Mouse (Mus musculus) lung, adult 2 months (tissue): ENCODE measurements around the gene Pom121. TPM values are rescaled to one million over a fixed set of nuclear protein-coding genes. Genes with fewer than 3 reads are reported as not detected.
"Not testable (repeated sequence)": the region's sequence is repeated elsewhere in the genome, so short reads cannot be mapped to it uniquely, and the experiment has no call there.

Source experiments
- DNase-seq: peaks from one replicate; pipeline ENCODE4 v3.0.0; 2022
- H3K4me1 ChIP-seq: fragments of 200-500 bp; 2 replicates; pipeline ENCODE4 v1.6.1; 2011; ENCODE audit warnings: low read length; ENCODE audit not compliant: control insufficient read depth, insufficient read depth
- H3K4me3 ChIP-seq: fragments of 200-500 bp; replicated peaks from 2 replicates; pipeline ENCODE3; 2011; ENCODE audit warnings: low read depth, mild to moderate bottlenecking, control low read depth, low read length; ENCODE audit errors: extremely low read depth
- CTCF ChIP-seq: fragments of 200-500 bp; IDR thresholded peaks from 2 replicates; pipeline ENCODE4 v1.5.1; 2011; ENCODE audit warnings: mild to moderate bottlenecking, low read length, control low read depth; ENCODE audit not compliant: insufficient read depth
- POLR2A ChIP-seq: fragments of 200-500 bp; IDR thresholded peaks from 2 replicates; pipeline ENCODE4 v1.6.1; 2011; ENCODE audit warnings: low read depth, mild to moderate bottlenecking, control low read depth, low read length, borderline replicate concordance; ENCODE audit errors: extremely low read depth
- WGBS: fragments of 180-500 bp; shearing (Covaris S2); methylation state at CpG from one replicate; pipeline ENCODE4 v1.1.7; 2018; 5-methylcytosine and 5-hydroxymethylcytosine counted together
- polyA plus RNA-seq: library from polyadenylated mRNA; depleted of rRNA; stranded (reverse); fragments of >200 nt; gene quantifications from 2 replicates; pipeline ENCODE4 v1.2.3, GENCODE M21; 2012

The Pom121 gene
- polyA plus RNA-seq, 1 experiment: 19.0 TPM

GRCm38 (mm10) chr5:135369787-135370654 is 24.3 kb downstream of the Pom121 start, which contains the start of gene Nsun5:
TSS of gene Nsun5 (plus strand) at chr5:135369953.
- under 1% methylated on average over 64 of the region's 64 CpGs for WGBS
- DNase-seq: peak; percentile 94
- Histone ChIP-seq H3K4me3 (peak within 1 kb of the TSS; percentile 74), H3K4me1 (peaks cover 3% of the 10 kb centered on the region; the same call in 1 of the 2 replicates)
- TF ChIP-seq POLR2A: peak; percentile 55; the same call in 1 of the 2 replicates
- no peak for TF ChIP-seq CTCF

GRCm38 (mm10) chr5:135369196-135369595 is 25.1 kb downstream of the Pom121 start:
- not testable (repeated sequence) for H3K4me1 ChIP-seq, DNase-seq, H3K4me3 ChIP-seq
- WGBS: 60% methylated on average over 9 of the region's 9 CpGs

GRCm38 (mm10) chr5:135368312-135368711 is 26.0 kb downstream of the Pom121 start:
- Histone ChIP-seq H3K4me1 (peaks cover 3% of the 10 kb centered on the region; the same call in 1 of the 2 replicates), H3K4me3 (no peak overlapping the region)
- DNase-seq: no peak
- 75% methylated on average over 6 of the region's 6 CpGs for WGBS
- no peak for TF ChIP-seq POLR2A
- TF ChIP-seq CTCF: no peak

GRCm38 (mm10) chr5:135367841-135368240 is 26.5 kb downstream of the Pom121 start:
- 50% methylated on average over 6 of the region's 6 CpGs for WGBS

GRCm38 (mm10) chr5:135363540-135363939 is 30.8 kb downstream of the Pom121 start:
- Histone ChIP-seq H3K4me1 (no peaks in the 10 kb centered on the region), H3K4me3 (no peak overlapping the region)
- 26% methylated on average over 12 of the region's 12 CpGs for WGBS
- DNase-seq: no peak
- TF ChIP-seq CTCF (peak; percentile 54), POLR2A (no peak)

More at GRCm38 (mm10) chr5:135367841-135368240, 26.5 kb downstream of the Pom121 start:
- TF ChIP-seq POLR2A (no peak), CTCF (no peak)
- Histone ChIP-seq H3K4me1 (peaks cover 3% of the 10 kb centered on the region; the same call in 1 of the 2 replicates), H3K4me3 (no peak overlapping the region)
- DNase-seq: no peak

- DNase-seq: no peak
- WGBS: 81% methylated on average over 3 of the region's 3 CpGs
- Histone ChIP-seq H3K4me1 (no peaks in the 10 kb centered on the region), H3K4me3 (no peak overlapping the region)
- TF ChIP-seq CTCF (no peak), POLR2A (no peak)
Observed at GRCm38 (mm10) chr5:135362572-135362971, 31.8 kb downstream of the Pom121 start.

GRCm38 (mm10) chr5:135359772-135360171 is 34.6 kb downstream of the Pom121 start:
- H3K4me3 ChIP-seq: no peak overlapping the region
- DNase-seq: no peak
- TF ChIP-seq POLR2A: no peak
- no peak for TF ChIP-seq CTCF

GRCm38 (mm10) chr5:135357556-135357955 is 36.8 kb downstream of the Pom121 start:
- TF ChIP-seq POLR2A: no peak
- no peak for TF ChIP-seq CTCF
- 80% methylated on average over 2 of the region's 2 CpGs for WGBS
- no peaks in the 10 kb centered on the region for H3K4me1 ChIP-seq
- no peak for DNase-seq
- no peak overlapping the region for H3K4me3 ChIP-seq

More at GRCm38 (mm10) chr5:135359772-135360171, 34.6 kb downstream of the Pom121 start:
- WGBS: 68% methylated on average over 2 of the region's 2 CpGs
- H3K4me1 ChIP-seq: no peaks in the 10 kb centered on the region

- DNase-seq: no peak
- TF ChIP-seq CTCF (no peak), POLR2A (no peak)
- no peaks in the 10 kb centered on the region for H3K4me1 ChIP-seq
- 14% methylated on average over 1 of the region's 1 CpGs for WGBS
- no peak overlapping the region for H3K4me3 ChIP-seq
Observed at GRCm38 (mm10) chr5:135356090-135356489, 38.3 kb downstream of the Pom121 start.

- TF ChIP-seq CTCF: no peak
- TF ChIP-seq POLR2A: no peak
- 21% methylated on average over 20 of the region's 20 CpGs for WGBS
- no peak overlapping the region for H3K4me3 ChIP-seq
- no peak for DNase-seq
- no peaks in the 10 kb centered on the region for H3K4me1 ChIP-seq
Observed at GRCm38 (mm10) chr5:135353564-135353963, 40.8 kb downstream of the Pom121 start.
